Mouse (Mus musculus): Measurements from ENCODE around the gene Adssl1. TPM values are rescaled to one million over a fixed set of nuclear protein-coding genes. Genes with fewer than 3 reads are reported as not detected.
A peak's percentile ranks its signal among the peaks of the same experiment; 100 is the strongest.

Adssl1 gene
- polyA plus RNA-seq, 1 experiment from 2014 or later, result 2.1 TPM

- H3K4me3 ChIP-seq (ENCODE audit: low read depth, low read length), result no peak overlapping the region
- no peaks in the 10 kb centered on the region for H3K9me3 ChIP-seq (ENCODE audit: control insufficient read depth, low read length)
- no peak for ATAC-seq (replicated peaks; ENCODE audit: low FRiP score)
- H3K36me3 ChIP-seq (ENCODE audit: control insufficient read depth, insufficient read depth, low read length), result peaks cover 20% of the 10 kb centered on the region
- no peak for DNase-seq (ENCODE audit: low spot score)
- H3K9ac ChIP-seq (ENCODE audit: low read length), result no peak overlapping the region
- H3K4me2 ChIP-seq (ENCODE audit: low read depth, low read length, severe bottlenecking), result no peak overlapping the region
- H3K27me3 ChIP-seq (ENCODE audit: control insufficient read depth, insufficient read depth, low read length), result no peaks in the 10 kb centered on the region
- H3K4me1 ChIP-seq (replicated peaks; ENCODE audit: control insufficient read depth, insufficient read depth, low read length), result peaks cover 36% of the 10 kb centered on the region
- peak overlapping the region; percentile 73; the same call in 1 of the 2 replicates for H3K27ac ChIP-seq (ENCODE audit: low read depth, low read length)
- 88% methylated on average over 9 of the region's 9 CpGs for WGBS
Observed at GRCm38 (mm10) chr12:112661851-112662250, 42.0 kb downstream of the Adssl1 start.

- DNase-seq (ENCODE audit: low spot score) (no peak), ATAC-seq (replicated peaks; ENCODE audit: low FRiP score) (no peak)
- Histone ChIP-seq H3K27me3 (ENCODE audit: control insufficient read depth, insufficient read depth, low read length) (no peaks in the 10 kb centered on the region), H3K9me3 (ENCODE audit: control insufficient read depth, low read length) (no peaks in the 10 kb centered on the region), H3K4me1 (replicated peaks; ENCODE audit: control insufficient read depth, insufficient read depth, low read length) (peaks cover 36% of the 10 kb centered on the region), H3K36me3 (ENCODE audit: control insufficient read depth, insufficient read depth, low read length) (peaks cover 10% of the 10 kb centered on the region), H3K4me3 (ENCODE audit: low read depth, low read length) (no peak overlapping the region), H3K4me2 (ENCODE audit: low read depth, low read length, severe bottlenecking) (no peak overlapping the region), H3K9ac (ENCODE audit: low read length) (peak overlapping the region; percentile 16), H3K27ac (ENCODE audit: low read depth, low read length) (peak overlapping the region; percentile 75)
- 94% methylated on average over 11 of the region's 11 CpGs for WGBS
Observed at GRCm38 (mm10) chr12:112663303-112663702, 43.5 kb downstream of the Adssl1 start.

GRCm38 (mm10) chr12:112663716-112664115 lies 43.9 kb downstream of the Adssl1 start:
- peak; percentile 8; the same call in 1 of the 2 replicates for ATAC-seq (replicated peaks; ENCODE audit: low FRiP score)
- 88% methylated on average over 12 of the region's 12 CpGs for WGBS
- no peak overlapping the region for H3K4me3 ChIP-seq (ENCODE audit: low read depth, low read length)
- no peaks in the 10 kb centered on the region for H3K9me3 ChIP-seq (ENCODE audit: control insufficient read depth, low read length)
- H3K36me3 ChIP-seq (ENCODE audit: control insufficient read depth, insufficient read depth, low read length), result peaks cover 6% of the 10 kb centered on the region
- peaks cover 36% of the 10 kb centered on the region for H3K4me1 ChIP-seq (replicated peaks; ENCODE audit: control insufficient read depth, insufficient read depth, low read length)
- H3K4me2 ChIP-seq (ENCODE audit: low read depth, low read length, severe bottlenecking), result no peak overlapping the region
- H3K27me3 ChIP-seq (ENCODE audit: control insufficient read depth, insufficient read depth, low read length), result no peaks in the 10 kb centered on the region
- H3K9ac ChIP-seq (ENCODE audit: low read length), result peak overlapping the region; percentile 41
- DNase-seq (ENCODE audit: low spot score), result no peak
- peak overlapping the region; percentile 75 for H3K27ac ChIP-seq (ENCODE audit: low read depth, low read length)

- Histone ChIP-seq H3K27ac (ENCODE audit: low read depth, low read length) (peak overlapping the region; percentile 75), H3K36me3 (ENCODE audit: control insufficient read depth, insufficient read depth, low read length) (peaks cover 2% of the 10 kb centered on the region), H3K27me3 (ENCODE audit: control insufficient read depth, insufficient read depth, low read length) (no peaks in the 10 kb centered on the region), H3K9me3 (ENCODE audit: control insufficient read depth, low read length) (no peaks in the 10 kb centered on the region), H3K4me3 (ENCODE audit: low read depth, low read length) (no peak overlapping the region), H3K4me1 (replicated peaks; ENCODE audit: control insufficient read depth, insufficient read depth, low read length) (peaks cover 36% of the 10 kb centered on the region), H3K9ac (ENCODE audit: low read length) (peak overlapping the region; percentile 41; the same call in 1 of the 2 replicates), H3K4me2 (ENCODE audit: low read depth, low read length, severe bottlenecking) (no peak overlapping the region)
- WGBS, result 40% methylated on average over 2 of the region's 2 CpGs
- ATAC-seq (replicated peaks; ENCODE audit: low FRiP score) (peak; percentile 57), DNase-seq (ENCODE audit: low spot score) (no peak)
Observed at GRCm38 (mm10) chr12:112664124-112664523, 44.3 kb downstream of the Adssl1 start.

- peak overlapping the region; percentile 20 for H3K9ac ChIP-seq (ENCODE audit: low read length)
- no peak overlapping the region for H3K4me2 ChIP-seq (ENCODE audit: low read depth, low read length, severe bottlenecking)
- H3K27me3 ChIP-seq (ENCODE audit: control insufficient read depth, insufficient read depth, low read length), result no peaks in the 10 kb centered on the region
- H3K9me3 ChIP-seq (ENCODE audit: control insufficient read depth, low read length), result no peaks in the 10 kb centered on the region
- no peak for DNase-seq (ENCODE audit: low spot score)
- WGBS, result 77% methylated on average over 5 of the region's 5 CpGs
- H3K4me3 ChIP-seq (ENCODE audit: low read depth, low read length), result no peak overlapping the region
- H3K36me3 ChIP-seq (ENCODE audit: control insufficient read depth, insufficient read depth, low read length), result no peaks in the 10 kb centered on the region; the same call in 1 of the 2 replicates
- H3K4me1 ChIP-seq (replicated peaks; ENCODE audit: control insufficient read depth, insufficient read depth, low read length), result peaks cover 36% of the 10 kb centered on the region
- H3K27ac ChIP-seq (ENCODE audit: low read depth, low read length), result peak overlapping the region; percentile 70
- ATAC-seq (replicated peaks; ENCODE audit: low FRiP score), result no peak
Observed at GRCm38 (mm10) chr12:112664656-112665055, 44.8 kb downstream of the Adssl1 start.

GRCm38 (mm10) chr12:112665445-112665844 lies 45.6 kb downstream of the Adssl1 start:
- ATAC-seq (replicated peaks; ENCODE audit: low FRiP score) (no peak), DNase-seq (ENCODE audit: low spot score) (peak; percentile 75)
- 78% methylated on average over 18 of the region's 18 CpGs for WGBS
- Histone ChIP-seq H3K4me3 (ENCODE audit: low read depth, low read length) (no peak overlapping the region), H3K36me3 (ENCODE audit: control insufficient read depth, insufficient read depth, low read length) (peaks cover 6% of the 10 kb centered on the region; the same call in 1 of the 2 replicates), H3K27ac (ENCODE audit: low read depth, low read length) (peak overlapping the region; percentile 70), H3K9me3 (ENCODE audit: control insufficient read depth, low read length) (no peaks in the 10 kb centered on the region), H3K4me1 (replicated peaks; ENCODE audit: control insufficient read depth, insufficient read depth, low read length) (peaks cover 33% of the 10 kb centered on the region), H3K27me3 (ENCODE audit: control insufficient read depth, insufficient read depth, low read length) (no peaks in the 10 kb centered on the region), H3K4me2 (ENCODE audit: low read depth, low read length, severe bottlenecking) (no peak overlapping the region), H3K9ac (ENCODE audit: low read length) (no peak overlapping the region)

GRCm38 (mm10) chr12:112665881-112666544 lies 46.2 kb downstream of the Adssl1 start:
- Histone ChIP-seq H3K4me2 (ENCODE audit: low read depth, low read length, severe bottlenecking) (no peak overlapping the region), H3K27ac (ENCODE audit: low read depth, low read length) (peak overlapping the region; percentile 70; the same call in 1 of the 2 replicates), H3K36me3 (ENCODE audit: control insufficient read depth, insufficient read depth, low read length) (peaks cover 12% of the 10 kb centered on the region; the same call in 1 of the 2 replicates), H3K9me3 (ENCODE audit: control insufficient read depth, low read length) (no peaks in the 10 kb centered on the region), H3K27me3 (ENCODE audit: control insufficient read depth, insufficient read depth, low read length) (no peaks in the 10 kb centered on the region), H3K4me3 (ENCODE audit: low read depth, low read length) (no peak overlapping the region), H3K9ac (ENCODE audit: low read length) (no peak overlapping the region), H3K4me1 (replicated peaks; ENCODE audit: control insufficient read depth, insufficient read depth, low read length) (peaks cover 31% of the 10 kb centered on the region)
- WGBS, result 88% methylated on average over 9 of the region's 9 CpGs
- DNase-seq (ENCODE audit: low spot score), result no peak
- no peak for ATAC-seq (replicated peaks; ENCODE audit: low FRiP score)

GRCm38 (mm10) chr12:112667619-112668297 lies 47.9 kb downstream of the Adssl1 start:
- WGBS, result 90% methylated on average over 10 of the region's 10 CpGs
- ATAC-seq (replicated peaks; ENCODE audit: low FRiP score) (no peak), DNase-seq (ENCODE audit: low spot score) (no peak)
- Histone ChIP-seq H3K4me1 (replicated peaks; ENCODE audit: control insufficient read depth, insufficient read depth, low read length) (peaks cover 37% of the 10 kb centered on the region), H3K9me3 (ENCODE audit: control insufficient read depth, low read length) (no peaks in the 10 kb centered on the region), H3K4me3 (ENCODE audit: low read depth, low read length) (no peak overlapping the region), H3K4me2 (ENCODE audit: low read depth, low read length, severe bottlenecking) (no peak overlapping the region), H3K9ac (ENCODE audit: low read length) (no peak overlapping the region), H3K36me3 (ENCODE audit: control insufficient read depth, insufficient read depth, low read length) (peaks cover 12% of the 10 kb centered on the region; the same call in 1 of the 2 replicates), H3K27me3 (ENCODE audit: control insufficient read depth, insufficient read depth, low read length) (no peaks in the 10 kb centered on the region), H3K27ac (ENCODE audit: low read depth, low read length) (no peak overlapping the region)
